Mouse (Mus musculus): ENCODE measurements around the gene Slc25a33.

Slc25a33 gene

DNA sequence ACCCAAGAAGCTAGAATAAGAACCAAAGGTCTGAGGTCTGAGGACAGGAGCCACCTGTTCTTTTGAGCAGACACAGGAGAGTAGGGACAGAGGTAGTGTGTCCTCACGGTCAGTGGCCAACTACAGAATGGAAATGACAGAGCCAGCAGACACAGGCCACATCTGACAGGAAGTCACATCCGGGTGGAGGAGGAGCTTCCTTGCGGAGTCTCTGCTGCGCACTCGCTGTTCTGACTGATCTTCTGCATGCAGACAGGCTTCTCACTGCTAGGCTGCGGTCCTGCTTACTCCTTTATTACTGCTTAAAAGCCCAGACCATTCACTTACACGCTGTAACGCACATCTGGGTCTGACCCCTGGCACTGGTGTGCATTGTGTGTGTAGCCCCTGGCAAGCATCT is 45.3 kb downstream of the Slc25a33 start:
- no peak for DNase-seq (ENCODE audit: extremely low read depth, low read depth)

DNA sequence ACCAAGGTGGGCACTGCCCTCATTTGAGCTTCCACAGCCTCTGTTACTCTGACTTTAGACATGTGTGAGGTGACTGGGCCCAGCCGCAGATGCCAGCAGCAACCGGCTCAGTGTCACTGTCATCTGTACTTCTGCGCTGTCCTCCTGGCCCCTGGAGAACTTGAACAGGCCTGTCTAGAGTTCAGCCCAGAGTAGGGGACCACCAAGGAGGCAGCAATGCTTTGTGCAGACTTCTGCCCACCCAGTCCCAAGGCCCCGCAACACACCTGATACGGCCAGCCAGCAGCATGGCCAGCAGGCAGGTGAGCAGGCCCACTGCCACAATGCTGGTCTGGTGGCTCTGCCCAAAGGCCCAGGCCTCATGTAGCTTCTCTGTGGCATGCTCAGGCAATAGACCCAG is 46.4 kb downstream of the Slc25a33 start:
- no peak for DNase-seq (ENCODE audit: extremely low read depth, low read depth)

DNA sequence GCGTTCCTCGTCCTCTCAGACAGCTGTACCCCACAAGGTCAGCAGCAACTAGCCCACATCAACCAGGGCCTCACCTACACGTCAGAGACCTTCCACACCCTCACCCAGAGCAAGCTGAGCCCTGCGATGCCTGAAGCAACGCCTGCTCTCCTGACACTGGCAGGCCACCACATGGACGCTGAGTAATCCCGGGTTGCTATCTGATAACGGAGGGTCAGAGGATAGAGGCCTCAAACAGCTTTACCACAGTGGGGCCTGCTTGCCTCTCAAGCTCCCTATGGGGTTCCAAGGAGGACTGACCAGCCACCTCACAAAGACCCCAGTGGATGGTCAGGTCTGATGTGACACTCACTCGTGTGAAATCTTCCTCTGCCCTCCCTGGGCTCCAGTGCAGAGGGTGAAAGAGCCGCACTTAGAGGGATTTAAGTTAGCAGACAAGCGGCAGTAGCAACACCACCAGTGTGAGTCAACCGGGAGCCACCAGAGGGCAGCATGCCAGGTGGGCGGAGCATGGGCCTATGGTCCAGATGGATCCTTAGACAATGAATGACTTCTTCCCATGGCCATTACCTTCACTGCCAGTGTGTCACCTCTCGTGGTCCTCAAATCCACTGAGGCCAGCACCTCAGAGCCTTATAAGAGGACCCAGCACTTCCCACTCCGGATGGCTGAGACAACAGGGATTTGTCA is 48.3 kb downstream of the Slc25a33 start:
- no peak for DNase-seq (ENCODE audit: extremely low read depth, low read depth)

DNA sequence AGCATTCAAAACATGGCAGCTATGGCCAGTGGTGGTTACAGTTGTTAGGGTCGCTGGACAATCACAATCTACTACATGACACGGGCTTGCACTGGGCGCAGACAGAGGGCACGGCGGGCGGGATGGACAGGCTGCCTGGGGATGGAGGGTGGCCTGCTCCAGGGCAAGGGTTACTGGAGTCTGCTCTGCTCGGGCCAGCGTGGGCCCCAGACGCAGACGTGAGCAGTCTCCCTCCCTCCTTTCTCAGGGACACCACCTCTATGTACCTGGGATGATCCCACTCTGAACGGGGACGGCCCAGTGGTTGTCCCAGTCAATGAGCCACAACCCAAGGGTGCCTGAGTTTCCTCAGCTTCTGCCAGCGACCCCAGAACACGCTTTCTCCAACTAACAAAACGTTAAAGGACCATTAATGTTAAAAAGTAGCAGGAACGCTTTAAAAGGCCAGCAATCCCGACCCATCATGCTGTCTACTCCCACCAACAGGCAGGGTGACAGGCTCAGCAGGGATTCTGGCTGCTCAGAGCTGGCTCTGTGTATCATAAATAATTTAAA is 49.1 kb downstream of the Slc25a33 start:
- DNase-seq (ENCODE audit: extremely low read depth, low read depth) = no peak

- DNase-seq (ENCODE audit: extremely low read depth, low read depth) = no peak
Observed at GRCm38 (mm10) chr4:149723855-149724731, 50.0 kb downstream of the Slc25a33 start.

GRCm38 (mm10) chr4:149723021-149723390 is 51.1 kb downstream of the Slc25a33 start:
- DNase-seq (ENCODE audit: extremely low read depth, low read depth) = no peak

DNA sequence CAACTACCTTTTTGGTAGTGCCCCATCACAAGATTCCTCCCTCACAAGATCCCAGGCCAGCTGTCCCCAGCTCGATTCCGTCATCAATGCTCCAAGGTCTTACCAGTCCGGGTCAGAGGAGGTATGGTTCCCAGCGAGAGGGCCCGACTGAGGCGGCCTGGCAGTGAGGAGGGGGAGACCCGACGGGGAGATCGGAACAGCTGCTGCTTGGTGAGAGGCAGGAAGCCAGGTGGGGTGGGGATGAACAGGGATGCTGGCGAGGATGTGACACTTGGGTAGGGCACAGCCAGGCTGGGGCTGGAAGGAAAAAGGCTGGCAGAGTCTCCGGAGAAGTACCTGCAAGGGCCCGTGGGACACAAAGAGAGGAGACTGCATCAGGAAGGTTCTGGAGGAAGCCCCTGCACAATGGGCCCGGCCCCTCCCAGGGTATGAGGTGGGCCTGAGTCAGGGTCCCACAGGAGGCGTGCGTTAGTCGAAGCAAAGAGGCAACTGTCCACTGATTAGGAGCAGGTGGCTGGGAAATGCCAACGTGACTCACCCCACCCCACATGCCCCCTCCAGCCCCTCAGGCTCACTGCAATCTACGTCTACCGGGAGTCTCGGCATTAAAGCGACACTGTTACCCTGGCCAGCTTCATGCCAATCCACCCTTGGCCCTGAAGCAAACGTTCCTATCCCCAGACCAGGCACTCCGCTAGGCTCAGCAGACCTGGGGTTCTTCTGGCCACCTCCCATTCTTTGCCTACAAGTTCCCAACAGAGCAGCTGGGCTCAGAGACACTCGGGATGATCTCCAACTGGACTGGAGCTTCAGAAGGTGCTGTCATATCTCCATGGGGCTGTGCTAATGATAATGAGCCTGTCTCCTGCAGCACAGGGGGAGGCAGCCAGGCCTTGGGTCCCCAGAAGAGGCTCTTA is 51.7 kb downstream of the Slc25a33 start:
- DNase-seq (ENCODE audit: extremely low read depth, low read depth) = no peak

DNA sequence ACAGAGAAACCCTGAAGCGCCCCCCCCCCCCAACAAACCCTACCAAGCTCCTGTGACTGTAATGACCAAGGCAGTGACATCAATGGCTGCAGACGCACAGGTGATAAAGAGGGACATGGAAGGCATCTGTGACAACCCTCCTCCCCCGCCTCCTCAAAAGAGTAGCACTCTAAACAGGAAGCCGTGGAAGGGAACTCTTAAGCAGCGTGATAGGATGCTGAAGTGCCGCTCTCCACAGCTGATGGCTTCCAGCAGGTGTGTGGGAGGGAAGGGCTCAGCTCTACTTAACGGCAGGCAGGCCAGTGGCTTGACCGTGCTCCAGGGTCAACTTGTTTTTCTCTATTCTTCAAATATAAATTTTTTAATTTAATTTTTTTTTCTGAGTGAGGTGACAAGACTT is 52.9 kb downstream of the Slc25a33 start:
- DNase-seq (ENCODE audit: extremely low read depth, low read depth) = no peak

GRCm38 (mm10) chr4:149719686-149720085 is 54.4 kb downstream of the Slc25a33 start:
- DNase-seq (ENCODE audit: extremely low read depth, low read depth) = no peak

- no peak for DNase-seq (ENCODE audit: extremely low read depth, low read depth)
Observed at GRCm38 (mm10) chr4:149714542-149714941, 59.5 kb downstream of the Slc25a33 start.

- no peak for DNase-seq (ENCODE audit: extremely low read depth, low read depth)
Observed at GRCm38 (mm10) chr4:149711955-149712354, 62.1 kb downstream of the Slc25a33 start.

GRCm38 (mm10) chr4:149711485-149711884 is 62.6 kb downstream of the Slc25a33 start:
- DNase-seq (ENCODE audit: extremely low read depth, low read depth) = no peak

- DNase-seq (ENCODE audit: extremely low read depth, low read depth) = peak; percentile 93
Observed at GRCm38 (mm10) chr4:149710510-149710909, 63.6 kb downstream of the Slc25a33 start.

DNA sequence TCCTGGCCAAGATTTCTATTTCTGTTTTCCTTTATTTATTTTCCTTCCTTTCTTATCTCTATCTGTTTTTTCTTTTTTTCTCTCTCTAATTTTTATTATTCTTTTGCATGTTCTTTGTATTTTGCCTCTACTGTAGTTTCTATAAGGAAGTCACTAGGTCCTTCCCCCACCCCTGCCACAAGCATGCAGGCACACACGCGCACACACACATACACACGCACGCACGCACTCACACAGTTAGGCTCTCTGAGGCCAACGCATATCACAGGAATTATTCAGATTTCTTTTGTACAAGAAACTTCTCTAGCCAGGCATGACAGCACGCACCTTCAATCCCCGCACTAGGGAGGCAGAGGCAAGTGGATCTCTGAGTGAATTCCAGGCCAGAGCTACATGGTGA is 68.1 kb downstream of the Slc25a33 start:
- no peak for DNase-seq (ENCODE audit: extremely low read depth, low read depth)

DNA sequence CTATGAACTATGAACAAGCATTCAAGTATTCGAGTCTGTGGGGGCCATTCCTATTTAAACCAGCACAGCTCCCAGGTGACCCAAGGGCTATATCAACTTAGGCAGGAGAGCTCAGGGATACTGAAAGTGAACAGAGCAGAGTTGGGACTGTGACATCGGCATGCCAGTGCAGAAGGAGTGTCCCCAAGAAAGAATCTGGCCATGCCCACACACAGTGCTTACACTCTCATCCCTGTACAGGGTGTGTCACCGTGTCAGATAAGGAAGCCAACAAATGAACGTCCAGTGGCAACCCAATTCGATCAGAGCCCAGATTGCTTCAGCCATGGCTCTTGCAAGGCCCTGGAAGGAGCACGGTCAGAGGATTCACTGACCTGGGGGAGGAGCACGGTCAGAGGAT is 68.8 kb downstream of the Slc25a33 start:
- no peak for DNase-seq (ENCODE audit: extremely low read depth, low read depth)

DNA sequence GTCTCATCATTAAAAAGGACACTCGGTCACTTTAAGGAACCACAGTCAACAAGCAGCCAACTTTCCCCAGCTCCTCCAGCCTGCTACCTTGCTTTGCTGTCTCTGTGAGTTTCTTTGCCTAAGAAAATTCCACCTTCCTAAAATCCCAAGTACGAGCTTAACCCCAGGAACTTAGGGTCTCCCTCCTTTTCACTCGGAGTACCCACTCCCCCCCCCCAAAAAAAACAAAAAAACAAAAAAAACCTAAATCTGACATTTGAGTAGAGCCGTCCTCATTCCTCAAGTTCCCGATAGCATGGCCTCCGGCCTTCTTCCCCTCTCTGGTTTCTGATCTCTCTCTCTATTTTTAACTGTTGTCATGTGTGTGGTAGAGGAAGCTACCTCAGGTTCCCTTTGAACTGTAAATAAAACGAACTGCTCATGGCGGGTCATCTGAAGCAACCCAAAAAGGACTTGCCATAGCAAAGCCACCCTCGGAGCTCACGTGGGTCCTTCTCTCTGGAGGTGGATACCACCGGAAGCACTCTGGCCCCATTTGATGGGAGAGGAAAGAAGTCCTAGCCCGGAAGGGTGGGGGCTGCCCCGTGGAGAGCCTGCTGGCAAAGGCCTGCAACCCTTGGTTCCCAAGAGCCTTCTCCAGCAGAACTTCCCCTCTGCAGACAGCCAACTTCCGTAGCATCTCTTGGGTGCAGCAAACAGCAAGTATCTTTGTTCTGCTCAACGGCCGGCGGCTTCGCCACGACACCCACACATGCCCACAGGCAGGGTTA is 71.7 kb downstream of the Slc25a33 start, which contains the start of gene Pik3cd:
Gene Pik3cd, minus strand, starts transcription at position 362 of the 770 bp plus-strand sequence.
- DNase-seq (ENCODE audit: extremely low read depth, low read depth) = no peak

DNA sequence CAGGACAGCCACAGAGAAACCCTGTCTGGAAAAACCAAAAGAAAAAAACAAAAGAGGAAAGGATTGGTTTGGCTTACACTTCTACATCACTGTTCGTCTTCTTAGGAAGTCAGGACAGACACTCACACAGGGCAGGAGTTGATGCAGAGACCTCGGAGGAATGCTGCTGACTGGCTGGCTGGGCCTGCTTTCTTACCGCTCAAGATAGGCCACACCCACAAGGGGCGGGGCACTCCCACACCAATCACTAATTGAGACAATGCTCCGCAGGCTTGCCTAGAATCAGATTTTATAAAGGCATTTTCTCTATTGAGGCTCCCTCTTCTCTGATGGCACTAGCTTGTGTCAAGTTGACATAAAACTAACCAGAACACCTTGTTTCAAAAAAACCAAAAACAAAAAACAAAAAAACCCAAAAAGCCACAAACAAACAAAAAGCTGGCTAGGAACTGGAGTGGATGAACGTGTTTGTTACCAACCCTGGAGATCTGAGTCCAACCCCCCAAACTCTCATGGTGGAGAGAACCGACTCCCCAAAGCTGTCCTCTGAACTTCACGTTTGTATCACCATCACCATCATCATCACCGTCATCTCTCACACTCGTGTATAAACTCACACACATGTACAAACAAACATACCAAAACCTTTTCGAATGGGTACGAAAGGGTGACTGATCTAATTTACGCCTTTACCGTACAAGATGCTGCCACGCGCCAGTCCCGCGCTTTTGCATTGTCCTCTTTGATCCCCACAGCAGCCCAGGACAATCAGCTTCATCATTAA is 72.5 kb downstream of the Slc25a33 start:
- peak; percentile 60 for DNase-seq (ENCODE audit: extremely low read depth, low read depth)

- no peak for DNase-seq (ENCODE audit: extremely low read depth, low read depth)
Observed at GRCm38 (mm10) chr4:149699953-149700352, 74.1 kb downstream of the Slc25a33 start.

GRCm38 (mm10) chr4:149698197-149698821 is 75.8 kb downstream of the Slc25a33 start:
- DNase-seq (ENCODE audit: extremely low read depth, low read depth) = peak; percentile 64
